Mouse (Mus musculus): Measurements from ENCODE around the gene Gm36210.
"Not testable (repeated sequence)": the region's sequence is repeated elsewhere in the genome, so short reads cannot be mapped to it uniquely, and the experiment has no call there.

The Gm36210 gene

DNA sequence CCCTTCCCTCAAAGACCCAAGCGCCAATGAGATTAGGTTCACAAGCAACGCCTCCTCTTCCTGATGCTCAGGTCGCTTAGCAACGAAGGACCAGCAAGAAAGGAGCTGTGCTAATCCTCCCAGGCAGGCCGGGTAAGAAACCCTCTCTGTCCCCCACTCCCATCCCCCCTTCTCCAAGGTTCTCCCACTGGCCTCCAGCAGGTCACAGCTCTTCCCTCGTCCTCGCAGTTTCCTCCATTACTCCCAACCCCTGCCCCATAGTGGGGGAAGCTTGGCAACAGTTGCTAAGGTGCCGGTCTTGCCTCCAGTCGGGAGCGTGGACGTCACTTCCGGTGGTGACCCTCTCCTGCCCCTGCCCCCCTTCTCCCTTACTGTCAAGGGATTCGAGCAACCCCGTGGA, 16.2 kb upstream of the Gm36210 start:
- DNase-seq: peak; percentile 96

DNA sequence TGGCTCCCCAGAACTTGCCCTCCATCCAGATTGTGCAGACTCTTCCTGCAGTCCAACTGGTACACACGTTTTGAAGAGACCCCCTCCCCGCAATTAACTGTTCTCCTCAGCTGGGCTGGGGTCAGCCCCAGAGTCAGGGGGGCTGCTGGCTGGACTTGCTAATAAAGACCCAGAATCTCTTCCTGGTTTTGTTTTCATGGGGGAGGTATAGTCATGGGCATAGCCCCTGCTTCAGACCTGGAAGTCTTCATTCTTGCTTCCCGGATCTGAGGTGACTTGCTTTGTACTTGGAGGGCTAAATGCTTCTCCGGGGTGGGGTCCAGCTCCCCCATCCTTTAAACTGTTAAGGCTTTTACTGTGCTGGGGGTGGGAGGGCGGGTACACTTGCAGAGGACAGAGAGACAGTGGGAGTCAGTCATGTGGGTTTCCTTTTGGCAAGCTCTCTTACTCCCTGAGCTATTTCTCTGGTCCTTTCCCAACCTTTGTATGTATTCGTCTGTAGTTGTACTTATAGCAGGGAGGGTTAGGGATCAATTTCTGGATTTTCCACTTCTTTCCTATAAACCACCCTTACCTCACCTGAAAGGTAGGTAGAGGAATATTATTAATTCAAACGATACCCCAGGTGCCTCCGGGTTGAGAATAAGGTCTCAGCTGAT, 15.6 kb upstream of the Gm36210 start, which contains the start of gene Nat14:
Nat14 (plus strand) TSS at position 205 of the 659 bp plus-strand sequence.
- no peak for DNase-seq

DNA sequence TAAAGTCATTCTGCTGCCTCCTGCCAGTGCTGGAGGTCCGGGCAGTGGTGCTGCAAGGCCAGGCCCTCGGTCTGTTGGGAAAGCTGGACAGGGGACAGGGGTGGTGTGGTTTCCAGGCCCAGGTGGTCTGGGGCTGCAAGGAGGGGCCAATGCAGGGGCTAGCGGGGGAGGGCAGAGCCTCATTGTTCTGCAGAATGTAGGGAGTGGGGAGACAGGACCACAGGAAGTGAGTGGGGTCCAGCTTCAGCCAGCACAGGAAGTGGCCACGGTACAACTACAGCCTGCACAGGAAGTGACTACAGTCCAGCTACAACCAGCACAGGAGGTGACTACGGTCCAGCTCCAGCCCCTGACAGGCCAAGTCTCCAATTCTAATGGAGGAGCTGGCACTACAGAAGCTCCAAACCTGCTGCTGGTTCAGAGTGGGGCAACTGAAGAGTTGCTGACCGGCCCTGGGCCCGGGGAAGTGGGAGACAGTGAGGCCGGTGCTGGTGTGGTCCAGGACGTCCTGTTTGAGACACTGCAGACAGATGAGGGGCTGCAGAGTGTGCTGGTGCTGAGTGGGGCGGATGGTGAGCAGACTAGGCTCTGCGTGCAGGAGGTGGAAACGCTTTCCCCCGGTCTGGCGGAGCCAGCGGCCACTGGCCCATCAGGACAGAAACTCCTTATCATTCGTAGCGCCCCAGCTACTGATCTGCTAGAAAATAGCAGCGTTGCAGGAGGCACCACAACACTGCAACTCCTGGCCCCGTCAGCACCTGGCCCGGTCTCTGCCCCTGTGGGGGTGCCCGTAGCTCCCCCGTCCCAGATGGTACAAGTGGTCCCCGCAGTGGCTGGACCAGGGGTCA, 14.9 kb upstream of the Gm36210 start:
- no peak for DNase-seq

DNA sequence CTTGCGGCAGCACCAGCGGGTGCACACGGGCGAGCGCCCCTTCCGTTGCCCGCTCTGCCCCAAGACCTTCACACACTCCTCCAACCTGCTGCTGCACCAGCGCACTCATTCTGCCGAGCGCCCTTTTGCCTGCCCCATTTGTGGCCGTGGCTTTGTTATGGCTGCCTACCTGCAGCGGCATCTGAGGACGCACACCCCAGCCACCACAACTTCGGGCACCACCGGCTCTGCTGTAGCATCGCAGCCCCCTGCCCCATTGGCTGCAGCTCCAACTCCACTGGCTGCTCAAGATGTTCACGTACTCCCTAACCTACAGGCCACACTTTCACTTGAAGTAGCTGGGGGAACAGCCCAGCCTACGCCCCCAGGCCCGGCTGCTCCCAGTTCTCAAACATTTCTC, 14.2 kb upstream of the Gm36210 start:
- DNase-seq: no peak

DNA sequence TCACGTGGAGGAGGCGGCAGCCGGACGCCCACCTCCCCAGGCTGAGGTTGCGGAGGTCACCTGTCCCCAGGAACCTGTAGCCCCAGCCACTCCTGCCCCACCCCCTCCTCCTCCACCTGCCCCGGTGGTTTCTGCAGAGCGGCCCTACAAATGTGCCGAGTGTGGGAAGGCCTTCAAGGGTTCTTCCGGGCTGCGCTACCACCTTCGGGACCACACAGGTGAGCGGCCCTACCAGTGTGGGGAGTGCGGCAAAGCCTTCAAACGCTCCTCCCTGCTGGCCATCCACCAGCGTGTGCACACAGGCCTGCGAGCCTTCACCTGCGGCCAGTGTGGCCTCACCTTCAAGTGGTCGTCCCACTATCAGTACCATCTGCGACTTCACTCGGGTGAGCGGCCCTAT, 13.7 kb upstream of the Gm36210 start:
- no peak for DNase-seq

- no peak for DNase-seq
These were observed 12.8 kb upstream of the Gm36210 start for GRCm38 (mm10) chr7:4919096-4919495.

- no peak for DNase-seq
These were observed 12.4 kb upstream of the Gm36210 start for GRCm38 (mm10) chr7:4918681-4919080.

DNA sequence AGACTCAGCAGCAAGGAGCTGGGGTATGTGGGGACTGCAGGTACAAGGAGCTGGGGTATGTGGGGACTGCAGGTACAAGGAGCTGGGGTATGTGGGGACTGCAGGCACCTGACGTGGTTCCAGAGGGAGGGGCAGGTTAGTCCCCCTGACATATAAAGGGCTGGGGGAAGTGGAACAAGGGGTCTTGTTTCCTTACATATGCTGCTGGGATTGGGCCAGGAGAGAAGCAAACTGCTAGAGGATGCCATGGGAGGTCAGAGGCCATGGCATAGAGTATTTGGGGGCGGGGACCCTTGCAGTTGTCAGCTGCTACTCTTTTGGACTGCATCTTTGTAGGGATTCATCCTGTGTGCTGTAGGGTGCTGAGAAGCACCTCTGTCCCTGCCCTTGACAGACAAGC, 11.2 kb upstream of the Gm36210 start:
- no peak for DNase-seq

GRCm38 (mm10) chr7:4915669-4916416, 9.5 kb upstream of the Gm36210 start:
- no peak for DNase-seq

- DNase-seq: peak; percentile 96
These were observed 8.8 kb upstream of the Gm36210 start, which contains the start of gene Zfp628 for GRCm38 (mm10) chr7:4915007-4915665. Zfp628 (plus strand) TSS chr7:4915217.

GRCm38 (mm10) chr7:4912248-4912647, 5.9 kb upstream of the Gm36210 start:
- peak; percentile 52 for DNase-seq

- peak; percentile 79 for DNase-seq
These were observed 5.2 kb upstream of the Gm36210 start for GRCm38 (mm10) chr7:4911561-4911960.

DNA sequence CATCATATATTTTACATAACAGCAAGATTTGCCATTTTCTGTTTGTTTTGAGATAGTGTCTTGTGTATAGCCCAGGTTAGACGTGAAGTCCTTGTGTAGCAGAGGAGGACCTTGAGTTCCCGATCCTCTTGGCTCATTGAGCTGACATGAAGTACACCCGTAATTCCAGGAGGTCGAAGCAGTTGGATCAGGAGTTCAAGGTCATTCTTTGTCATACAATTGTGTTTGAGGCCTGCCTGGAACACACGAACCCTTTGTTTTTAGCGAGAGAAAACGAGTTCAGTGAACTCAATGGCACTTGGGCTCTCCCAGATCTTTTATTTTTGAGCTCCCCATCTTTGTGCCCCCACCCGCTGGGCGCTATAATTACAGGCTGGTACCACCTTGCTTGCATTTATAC, 3.9 kb downstream of the Gm36210 start:
- DNase-seq: no peak

- DNase-seq: peak; percentile 55
These were observed 5.1 kb downstream of the Gm36210 start for GRCm38 (mm10) chr7:4901171-4901570.

- DNase-seq: no peak
These were observed 5.8 kb downstream of the Gm36210 start for GRCm38 (mm10) chr7:4900523-4900851.

DNA sequence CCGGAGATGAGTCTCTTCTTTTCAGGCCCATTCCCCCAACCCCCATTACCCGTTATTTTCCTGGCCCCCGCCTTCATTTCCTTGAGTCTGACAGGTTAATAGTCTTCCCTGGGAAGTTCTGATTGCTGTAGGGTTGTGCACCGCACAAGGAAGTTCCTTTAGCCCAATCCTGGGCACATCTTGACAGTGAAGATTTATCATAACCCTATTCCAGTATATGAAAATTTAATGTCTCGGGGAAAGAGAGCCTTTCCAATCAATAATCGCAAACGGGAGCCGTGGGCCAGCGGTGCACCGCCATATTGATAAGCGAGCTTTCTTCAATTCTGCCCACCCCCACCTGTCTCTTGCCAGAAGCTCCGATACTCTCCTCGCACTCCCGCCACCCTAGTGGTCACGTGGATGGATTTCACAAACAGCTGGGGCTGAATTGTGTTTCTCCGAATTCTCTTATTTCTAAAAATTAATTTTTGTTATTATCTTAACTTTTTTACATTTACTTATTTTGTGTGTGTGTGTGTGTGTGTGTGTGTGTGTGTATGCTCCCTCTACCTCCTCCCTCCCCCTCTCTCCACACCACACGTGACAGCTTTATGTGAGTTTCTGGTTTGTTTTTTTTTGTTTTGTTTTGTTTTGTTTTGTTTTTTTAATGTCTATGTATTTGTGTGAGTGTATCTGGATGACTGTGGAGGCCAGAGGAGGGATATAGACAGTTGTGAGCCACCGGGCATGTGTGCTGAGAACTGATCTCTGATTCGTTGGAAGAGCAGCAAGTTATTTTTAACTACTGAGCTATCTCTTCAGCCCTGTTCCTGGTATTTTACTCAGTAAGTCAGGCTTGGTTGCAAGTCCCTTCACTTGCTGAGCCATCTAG, 6.4 kb downstream of the Gm36210 start:
- DNase-seq: peak; percentile 46

DNA sequence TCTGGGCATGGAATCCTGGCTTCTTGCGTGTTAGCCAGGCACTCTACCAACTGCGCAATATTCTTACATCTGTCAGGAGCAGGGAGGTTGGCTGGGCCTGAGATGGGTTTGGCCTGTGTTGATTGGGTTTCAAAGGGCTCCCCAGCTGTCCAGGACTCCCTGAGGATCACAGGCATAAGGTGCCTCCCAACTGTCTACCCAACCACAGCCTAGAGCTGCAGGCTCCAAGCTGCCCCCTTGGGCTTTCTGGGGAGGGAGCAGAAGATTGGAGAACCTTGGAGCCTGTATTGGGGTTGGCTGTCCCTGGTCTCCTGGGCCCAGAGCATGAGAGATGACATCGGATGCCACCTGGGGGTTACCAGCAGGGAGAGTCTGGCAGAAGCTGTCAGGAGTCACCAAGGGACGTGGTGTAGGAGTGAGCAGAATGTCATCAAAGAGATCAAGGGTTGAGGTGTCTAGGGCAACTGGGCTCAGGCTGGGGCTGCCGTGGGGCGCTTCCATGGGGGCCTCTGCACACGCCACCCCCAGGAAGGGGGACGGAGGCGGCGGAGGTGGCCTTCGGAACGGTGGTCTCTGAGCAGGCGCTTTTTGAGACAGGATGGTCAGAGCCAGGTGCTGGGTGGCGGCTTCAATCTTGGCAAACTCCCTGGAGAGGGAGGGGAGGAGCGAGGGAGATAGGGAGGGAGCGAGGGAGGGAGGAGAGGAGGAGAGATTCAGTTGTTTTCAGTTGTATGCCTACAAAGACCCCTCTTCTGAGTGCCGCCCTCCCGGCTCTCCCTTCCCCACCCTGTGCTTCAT, 7.3 kb downstream of the Gm36210 start:
- DNase-seq: peak; percentile 34

GRCm38 (mm10) chr7:4895186-4895585, 11.1 kb downstream of the Gm36210 start:
- DNase-seq: no peak

DNA sequence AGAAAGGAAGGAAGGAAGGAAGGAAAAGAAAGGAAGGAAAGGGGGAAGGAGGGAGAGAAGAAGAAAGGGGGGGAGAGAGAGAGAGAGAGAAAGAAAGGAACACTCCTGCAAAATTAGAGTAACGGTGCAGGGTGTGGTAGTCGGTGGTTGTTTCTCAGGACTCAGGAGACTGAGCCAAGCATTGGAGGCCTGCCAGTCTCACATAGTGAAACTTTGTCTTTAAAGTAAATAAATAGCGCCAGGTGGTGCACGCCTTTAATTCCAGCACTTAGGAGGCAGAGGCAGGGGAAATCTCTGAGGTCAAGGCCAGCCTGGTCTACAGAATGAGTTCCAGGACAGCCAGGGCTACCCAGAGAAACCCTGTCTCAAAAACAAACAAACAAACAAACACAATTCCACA, 19.6 kb downstream of the Gm36210 start:
- DNase-seq: no peak

DNA sequence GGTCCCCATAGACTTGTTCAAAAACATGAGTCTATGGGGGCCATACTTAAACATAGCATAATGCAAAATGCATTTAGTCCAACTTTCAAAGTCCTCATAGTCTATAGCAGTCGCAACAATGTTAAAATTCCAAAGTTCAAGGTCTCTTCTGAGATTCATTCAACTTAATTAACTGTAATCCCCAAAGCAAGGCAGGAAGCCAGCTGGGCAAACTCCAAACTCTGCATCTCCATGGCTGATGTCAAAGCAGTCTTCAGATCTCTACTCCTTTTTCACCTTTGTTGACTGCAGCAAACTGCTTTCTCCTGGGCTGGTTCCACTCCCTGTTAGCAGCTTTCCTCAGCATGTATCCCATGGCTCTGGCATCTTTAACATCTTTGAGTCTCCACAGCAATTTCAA, 27.3 kb downstream of the Gm36210 start:
- DNase-seq: not testable (repeated sequence)

DNA sequence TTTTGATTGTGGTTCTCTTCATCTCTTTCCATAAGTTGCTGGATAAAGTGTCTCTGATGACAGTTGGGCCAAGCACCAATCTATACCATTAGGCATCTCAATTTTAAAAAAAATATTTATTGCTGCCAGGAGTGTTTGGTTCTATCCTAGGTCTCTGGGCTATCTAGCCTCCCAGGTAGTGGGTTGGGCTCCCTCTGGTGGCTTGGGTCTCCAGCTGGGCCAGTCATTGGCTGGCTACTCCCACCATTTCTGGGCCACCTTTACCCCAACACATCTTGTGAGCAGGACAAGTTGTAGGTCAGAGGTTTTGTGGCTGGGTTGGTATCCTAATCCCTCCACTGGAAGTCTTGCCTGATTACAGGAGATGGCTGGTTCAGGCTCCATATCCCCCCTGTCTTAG, 28.1 kb downstream of the Gm36210 start:
- DNase-seq: peak; percentile 9
